Mouse (Mus musculus) bone marrow macrophage, adult 2 months (primary cell): ENCODE data around the gene Cfap52.

Source experiments
- CTCF ChIP-seq: IDR thresholded peaks from 2 replicates; pipeline ENCODE4 v1.5.1; 2012; ENCODE audit warnings: low read depth, mild to moderate bottlenecking, low read length, moderate library complexity
- POLR2A ChIP-seq: IDR thresholded peaks from 2 replicates; pipeline ENCODE4 v1.6.1; 2012; ENCODE audit warnings: mild to moderate bottlenecking, low read depth, low read length, borderline replicate concordance

DNA sequence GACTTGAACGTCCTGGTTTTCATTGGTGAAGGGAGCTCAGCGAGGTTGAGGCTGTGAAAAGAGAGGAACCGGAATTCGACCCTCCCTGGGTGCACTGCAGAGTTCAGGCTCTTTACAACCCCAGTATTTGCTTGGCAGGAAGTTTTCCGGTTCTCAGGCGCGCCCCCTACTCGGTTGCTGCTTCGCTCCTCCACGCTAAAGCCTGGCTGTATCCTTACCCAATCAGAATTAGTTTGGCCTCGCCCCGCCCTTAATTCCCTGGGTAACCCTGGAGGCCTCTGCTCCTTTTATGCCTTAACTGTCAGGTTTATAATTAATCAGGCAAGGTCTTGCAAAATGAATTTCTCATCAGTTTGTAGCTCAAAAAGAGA lies 42.7 kb downstream of the Cfap52 start:
- TF ChIP-seq CTCF (no peak), POLR2A (no peak)
